Mouse (Mus musculus) MEL (cell line): ENCODE data around the gene Wnk4. TPM values are rescaled to one million over a fixed set of nuclear protein-coding genes. Genes with fewer than 3 reads are reported as not detected.

Experiments used
- DNase-seq: peaks from one replicate; pipeline ENCODE4 v3.0.0; 2011; ENCODE audit warnings: low read depth, low spot score
- H3K27ac ChIP-seq: 2 replicates; pipeline ENCODE4 v1.5.1; 2012; ENCODE audit warnings: low read depth, mild to moderate bottlenecking, control low read depth, low read length, moderate library complexity; ENCODE audit not compliant: control insufficient read depth
- H3K27me3 ChIP-seq, 2 experiments: fragments of 150-350 bp in 1 of 2; sonication (generic) in 1 of 2; 2 replicates each; pipeline ENCODE4 v1.6.1; 2012; ENCODE audit warnings: low read length in 2 of 2, mild to moderate bottlenecking in 2 of 2, improper control_type of control experiment in 1 of 2, moderate library complexity in 1 of 2; ENCODE audit not compliant: insufficient read depth in 2 of 2, control insufficient read depth in 1 of 2
- H3K36me3 ChIP-seq, 2 experiments: 2 replicates each; pipeline ENCODE4 v1.6.1; 2012 to 2014; ENCODE audit warnings: low read length in 2 of 2, improper control_type of control experiment in 1 of 2, inconsistent platforms in 1 of 2, mild to moderate bottlenecking in 1 of 2; ENCODE audit not compliant: insufficient read depth in 2 of 2, control insufficient read depth in 1 of 2
- H3K4me1 ChIP-seq, 2 experiments: fragments of 150-350 bp in 1 of 2; sonication (generic) in 1 of 2; 2 replicates each; pipeline ENCODE4 v1.6.1; 2012; ENCODE audit warnings: low read length in 2 of 2, improper control_type of control experiment in 1 of 2, mild to moderate bottlenecking in 1 of 2; ENCODE audit not compliant: insufficient read depth in 2 of 2, control insufficient read depth in 1 of 2
- H3K4me3 ChIP-seq, 2 experiments: fragments of 150-350 bp in 1 of 2; sonication (generic) in 1 of 2; 2 replicates each; pipeline ENCODE4 v1.5.1; 2012; ENCODE audit warnings: low read depth in 2 of 2, low read length in 2 of 2, mild to moderate bottlenecking in 2 of 2, moderate library complexity in 2 of 2, control low read depth in 1 of 2, improper control_type of control experiment in 1 of 2; ENCODE audit not compliant: control insufficient read depth in 1 of 2, insufficient read depth in 1 of 2
- H3K79me2 ChIP-seq: 2 replicates; pipeline ENCODE4 v1.6.1; 2012; ENCODE audit warnings: mild to moderate bottlenecking, low read length, moderate library complexity; ENCODE audit not compliant: control insufficient read depth, poor library complexity, insufficient read depth
- H3K9ac ChIP-seq: 2 replicates; pipeline ENCODE4 v1.6.1; 2012; ENCODE audit warnings: low read depth, mild to moderate bottlenecking, control low read depth, low read length, moderate library complexity; ENCODE audit not compliant: control insufficient read depth, poor library complexity, severe bottlenecking
- H3K9me3 ChIP-seq: fragments of 150-350 bp; sonication (generic); replicated peaks from 2 replicates; pipeline ENCODE4 v1.6.1; 2012; ENCODE audit warnings: mild to moderate bottlenecking, low read length, improper control_type of control experiment, moderate library complexity; ENCODE audit not compliant: insufficient read depth
- MXI1 ChIP-seq: IDR thresholded peaks from 2 replicates; pipeline ENCODE4 v1.6.1; 2011; ENCODE audit warnings: mild to moderate bottlenecking, low read depth, low read length, improper control_type of control experiment
- POLR2A ChIP-seq, 2 experiments: IDR thresholded peaks; 2 replicates each; pipeline ENCODE4 v1.6.1; 2011 to 2012; ENCODE audit warnings: low read length in 2 of 2, mild to moderate bottlenecking in 2 of 2, control low read depth in 1 of 2, improper control_type of control experiment in 1 of 2, low read depth in 1 of 2, moderate library complexity in 1 of 2; ENCODE audit not compliant: control insufficient read depth in 1 of 2, insufficient read depth in 1 of 2, poor library complexity in 1 of 2
- POLR2AphosphoS2 ChIP-seq: IDR thresholded peaks from 2 replicates; pipeline ENCODE4 v1.6.1; 2011; ENCODE audit warnings: low read length, improper control_type of control experiment
- RCOR1 ChIP-seq: IDR thresholded peaks from 2 replicates; pipeline ENCODE4 v1.6.1; 2012; ENCODE audit warnings: low read depth, mild to moderate bottlenecking, inconsistent platforms, low read length, improper control_type of control experiment
- SMC3 ChIP-seq: IDR thresholded peaks from 2 replicates; pipeline ENCODE4 v1.6.1; 2011; ENCODE audit warnings: low read depth, low read length, improper control_type of control experiment
- UBTF ChIP-seq: IDR thresholded peaks from 2 replicates; pipeline ENCODE4 v1.6.1; 2012; ENCODE audit warnings: low read depth, mild to moderate bottlenecking, inconsistent platforms, low read length, improper control_type of control experiment, moderate library complexity, borderline replicate concordance; ENCODE audit not compliant: insufficient read depth
- ZNF384 ChIP-seq: IDR thresholded peaks from 2 replicates; pipeline ENCODE4 v1.6.1; 2012; ENCODE audit warnings: low read depth, mild to moderate bottlenecking, inconsistent platforms, low read length, improper control_type of control experiment
- polyA plus RNA-seq, 2 experiments: library from polyadenylated mRNA; stranded (reverse) in 1 of 2; unstranded in 1 of 2; fragments of >175 nt in 1 of 2; fragments of >200 nt in 1 of 2; gene quantifications; 2 replicates each; pipeline versions ENCODE4 v1.2.1 to v1.2.4; 2012; ENCODE audit warnings: low replicate concordance in 2 of 2, low read depth in 1 of 2; ENCODE audit not compliant: insufficient read length in 2 of 2, insufficient read depth in 1 of 2, missing spikeins in 1 of 2
- total RNA-seq: library from RNA; depleted of rRNA; stranded (reverse); fragments of 300-350 nt; gene quantifications from 2 replicates; pipeline ENCODE4 v1.2.3, GENCODE M21; 2012

Wnk4 gene
- total and polyA plus RNA-seq, 3 experiments: 0.92 to 3.4 TPM; not detected in 1

GRCm38 (mm10) chr11:101260826-101261380 lies 536 bp downstream of the Wnk4 start:
- Histone ChIP-seq H3K27me3 (no peaks in the 10 kb centered on the region; a peak in 1 of 4 replicates), H3K4me1 (peaks cover 3 to 20% of the 10 kb centered on the region in 2 experiments; a peak in 3 of 4 replicates), H3K9ac (peak overlapping the region; percentile 80), H3K27ac (peak overlapping the region; percentile 23; the same call in 1 of the 2 replicates), H3K36me3 (peaks cover 0 to 10% of the 10 kb centered on the region in 2 experiments; a peak in 2 of 4 replicates), H3K4me3 (peak overlapping the region; percentile 72 to 80), H3K9me3 (no peaks in the 10 kb centered on the region), H3K79me2 (peaks cover 3% of the 10 kb centered on the region; the same call in 1 of the 2 replicates)
- peak; percentile 43 for DNase-seq
- TF ChIP-seq POLR2A (IDR thresholded peaks at IDR 0.05; ENCODE audit: control insufficient read depth in 1 of 2, insufficient read depth in 1 of 2, low read depth in 1 of 2, low read length in 2 of 2, poor library complexity in 1 of 2) (0 out of 4 replicates have a peak, but pooled peaks of 1 of the 2 experiments have one; percentile 4), RCOR1 (no peak), POLR2AphosphoS2 (no peak)

- no peak for DNase-seq
- Histone ChIP-seq H3K4me3 (no peak overlapping the region), H3K9me3 (no peaks in the 10 kb centered on the region), H3K9ac (no peak overlapping the region), H3K4me1 (peaks cover 3 to 20% of the 10 kb centered on the region in 2 experiments; a peak in 3 of 4 replicates), H3K27ac (no peak overlapping the region), H3K27me3 (no peaks in the 10 kb centered on the region; a peak in 1 of 4 replicates), H3K79me2 (peaks cover 3% of the 10 kb centered on the region; the same call in 1 of the 2 replicates), H3K36me3 (peaks cover 0 to 10% of the 10 kb centered on the region in 2 experiments; a peak in 2 of 4 replicates)
- TF ChIP-seq MXI1: no peak
Measured at GRCm38 (mm10) chr11:101262272-101262967, 2.1 kb downstream of the Wnk4 start.

GRCm38 (mm10) chr11:101263138-101263988 lies 3.0 kb downstream of the Wnk4 start:
- Histone ChIP-seq H3K4me1 (peaks cover 3 to 20% of the 10 kb centered on the region in 2 experiments; a peak in 3 of 4 replicates), H3K4me3 (no peak overlapping the region), H3K27ac (no peak overlapping the region), H3K9ac (no peak overlapping the region), H3K36me3 (peaks cover 0 to 10% of the 10 kb centered on the region in 2 experiments; a peak in 2 of 4 replicates), H3K9me3 (no peaks in the 10 kb centered on the region)
- DNase-seq: no peak
- TF ChIP-seq UBTF (no peak), SMC3 (no peak), ZNF384 (no peak)
- TF ChIP-seq, all 39 proteins: peak for 0
- H3K27me3 ChIP-seq: no peaks in the 10 kb centered on the region; a peak in 1 of 4 replicates
- H3K79me2 ChIP-seq: peaks cover 3% of the 10 kb centered on the region; the same call in 1 of the 2 replicates
